ENCODE assay signal across 8 mouse cellular contexts in the genomic region with DNA sequence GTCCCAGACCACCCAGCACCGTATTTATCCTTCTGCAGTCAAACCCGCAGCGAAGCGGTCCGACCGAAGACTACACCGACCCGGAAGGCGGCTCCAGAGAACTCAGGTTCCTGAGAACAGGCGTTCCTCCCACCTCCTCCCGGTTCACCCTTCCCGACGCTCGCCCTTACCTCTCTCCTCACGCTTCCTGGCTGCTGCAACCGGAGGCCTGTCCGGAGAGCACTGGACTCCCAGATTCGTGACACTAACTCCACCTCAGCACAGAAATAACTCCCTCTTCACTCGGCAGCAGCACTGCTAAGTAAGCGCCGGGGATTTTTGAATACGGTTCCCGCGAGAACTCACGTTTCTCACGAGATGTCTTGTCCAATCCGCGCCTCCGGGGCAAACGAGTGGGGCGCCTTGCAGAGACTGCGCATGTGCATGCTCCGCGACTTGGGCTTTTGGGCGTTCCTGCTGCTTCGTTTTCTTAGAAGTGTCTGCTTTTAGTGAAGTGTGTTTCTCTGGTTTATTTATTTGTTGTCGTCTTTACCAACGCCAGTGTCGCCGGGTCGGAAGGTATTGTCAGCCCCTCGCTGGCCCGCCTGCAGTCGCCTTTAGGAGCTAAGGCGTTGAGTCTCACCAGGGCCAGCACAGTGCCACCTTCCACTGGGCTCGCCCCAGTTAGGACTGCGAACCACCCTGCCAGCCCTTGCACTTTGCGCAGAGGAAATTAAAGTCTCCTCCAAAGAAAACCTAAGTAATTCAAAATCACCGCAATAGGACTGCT. TPM values are rescaled to one million over a fixed set of nuclear protein-coding genes. Genes with fewer than 3 reads are reported as not detected.
DNase-seq lines count a peak whose midpoint lies in the region; ATAC-seq and TF ChIP-seq lines count a peak whose summit lies in the region.

A gene (minus strand): TSS at position 324 of the 769 bp plus-strand sequence.

- intact Hi-C loops in gastrocnemius, adult 2 months (cut with DNase I), result loop anchor here (10.0 kb wide), 1 partner anchor 1001 kb away; a partner anchor contains a TSS

- H3K36me3 ChIP-seq in megakaryocyte, embryonic 14.5 days (replicated peaks; ENCODE audit: low read length), result peaks cover 26% of the 10 kb centered on the region

- H3K27me3 ChIP-seq in megakaryocyte, embryonic 14.5 days (replicated peaks), result peaks cover 8% of the 10 kb centered on the region

- peak; percentile 96 for ATAC-seq in common myeloid progenitor, adult 5-6 weeks (replicated peaks; ENCODE audit: low read depth, poor library complexity, severe bottlenecking)

- no peak for TF ChIP-seq CTCF in gastrocnemius, adult 2 months (IDR thresholded peaks at IDR 0.05)

- H3K4me3 ChIP-seq in gastrocnemius, adult 2 months, result peak within 1 kb of the TSS; percentile 94
- peak within 1 kb of the TSS; percentile 97 for H3K4me3 ChIP-seq in megakaryocyte, embryonic 14.5 days (replicated peaks)

- H3K4me1 ChIP-seq in megakaryocyte, embryonic 14.5 days, result peaks cover 12% of the 10 kb centered on the region

- no peaks in the 10 kb centered on the region for H3K9me3 ChIP-seq in megakaryocyte, embryonic 14.5 days

- peak within 1 kb of the TSS; percentile 84 for H3K27ac ChIP-seq in gastrocnemius, adult 2 months

- DNase-seq in ZHBTc4 (ENCODE audit: low read depth, low spot score), result peak; percentile 98
- DNase-seq in gastrocnemius, adult 2 months, result peak; percentile 96
- peak; percentile 97 for DNase-seq in hindlimb bud, embryonic 11.5 days (ENCODE audit: extremely low spot score, low read depth, low spot score)
- peak; percentile 88 to 97 for DNase-seq in left cerebral cortex, adult 8-10 months (ENCODE audit: low spot score in 2 of 2)
- peak; percentile 96 to 98 for DNase-seq in right cerebral cortex, postnatal 10 days (ENCODE audit: low spot score in 2 of 2)
- DNase-seq in urinary bladder, postnatal 25 days (ENCODE audit: low spot score), result peak; percentile 95

RNA-seq across cellular contexts. Expression of the gene that starts here (rescaled TPM):
- 33.0 and 42.4 TPM in 2 replicates for total RNA-seq in common myeloid progenitor, adult 5-6 weeks (2017)
- under 1 TPM; 0.14 to 0.18 TPM for total RNA-seq in gastrocnemius, adult 2 months (2021)
- total RNA-seq in left cerebral cortex, adult 8-10 months (2022), result under 1 TPM; 0.15 to 0.87 (median 0.51) TPM
- polyA plus RNA-seq in megakaryocyte, embryonic 14.5 days (2012; ENCODE audit: insufficient read depth, low replicate concordance), result 1.7 TPM in 1 of 2 replicates, not detected in the other

Comparison
In these comparisons a context has a peak if more than half of its experiments do, and no peak if none do; other contexts are left out.
1. Peak in every context shown above with its lines: DNase-seq, ATAC-seq, H3K4me3 ChIP-seq and H3K27ac ChIP-seq.
2. RNA of the gene that starts here (total RNA-seq): 33.0 to 42.4 TPM in common myeloid progenitor, adult 5-6 weeks; 0.15 to 0.87 TPM in left cerebral cortex, adult 8-10 months and 0.14 to 0.18 TPM in gastrocnemius, adult 2 months; every median in the first group is over 10 times any median in the second.
3. Peak in DNase-seq, H3K4me3 ChIP-seq and H3K27ac ChIP-seq in gastrocnemius, adult 2 months; RNA of the gene not detected or under 1 TPM.
4. Peak in DNase-seq in left cerebral cortex, adult 8-10 months; RNA of the gene not detected or under 1 TPM.